Mouse (Mus musculus) embryo, embryonic 11 days (tissue): ENCODE results near the gene Plk5.

Experiments used
- DNase-seq: peaks from one replicate; pipeline ENCODE4 v3.0.0-alpha.2; 2015

Plk5 gene

GRCm38 (mm10) chr10:80357994-80358639 is 1.9 kb downstream of the Plk5 start:
- peak; percentile 37 for DNase-seq

- no peak for DNase-seq
These were observed 7.5 kb downstream of the Plk5 start for GRCm38 (mm10) chr10:80363734-80364133.

- DNase-seq: no peak
These were observed 9.5 kb downstream of the Plk5 start for GRCm38 (mm10) chr10:80365736-80366135.

GRCm38 (mm10) chr10:80367954-80368353 is 11.7 kb downstream of the Plk5 start:
- DNase-seq: no peak

- DNase-seq: no peak
These were observed 12.1 kb downstream of the Plk5 start for GRCm38 (mm10) chr10:80368392-80368791.

- no peak for DNase-seq
These were observed 13.9 kb downstream of the Plk5 start for GRCm38 (mm10) chr10:80369995-80370747.

- DNase-seq: peak; percentile 88
These were observed 15.2 kb downstream of the Plk5 start for GRCm38 (mm10) chr10:80371411-80371966.

- no peak for DNase-seq
These were observed 15.7 kb downstream of the Plk5 start for GRCm38 (mm10) chr10:80371983-80372382.

GRCm38 (mm10) chr10:80372706-80373105 is 16.4 kb downstream of the Plk5 start:
- no peak for DNase-seq

- DNase-seq: peak; percentile 72
These were observed 17.8 kb downstream of the Plk5 start for GRCm38 (mm10) chr10:80374063-80374462.

GRCm38 (mm10) chr10:80376160-80376559 is 19.9 kb downstream of the Plk5 start:
- DNase-seq: peak; percentile 94

GRCm38 (mm10) chr10:80377716-80378115 is 21.5 kb downstream of the Plk5 start:
- DNase-seq: no peak

GRCm38 (mm10) chr10:80382641-80383365 is 26.5 kb downstream of the Plk5 start:
- no peak for DNase-seq

GRCm38 (mm10) chr10:80383431-80383830 is 27.2 kb downstream of the Plk5 start:
- DNase-seq: no peak

GRCm38 (mm10) chr10:80384115-80384639 is 27.9 kb downstream of the Plk5 start:
- no peak for DNase-seq

- no peak for DNase-seq
These were observed 28.4 kb downstream of the Plk5 start for GRCm38 (mm10) chr10:80384709-80385108.

GRCm38 (mm10) chr10:80385310-80385709 is 29.1 kb downstream of the Plk5 start:
- DNase-seq: peak; percentile 28

GRCm38 (mm10) chr10:80385811-80386734 is 29.8 kb downstream of the Plk5 start:
- DNase-seq: peak; percentile 86

GRCm38 (mm10) chr10:80386735-80387471 is 30.6 kb downstream of the Plk5 start:
- DNase-seq: peak; percentile 47

- peak; percentile 95 for DNase-seq
These were observed 31.3 kb downstream of the Plk5 start, which contains the start of gene Mex3d for GRCm38 (mm10) chr10:80387522-80387959. TSS of gene Mex3d (minus strand) at chr10:80387659.

GRCm38 (mm10) chr10:80388731-80389130 is 32.5 kb downstream of the Plk5 start:
- no peak for DNase-seq
